Mouse (Mus musculus): ENCODE data around the gene Trim27.

GRCm38 (mm10) chr13:21170431-21171155, 8.7 kb upstream of the Trim27 start:
- no peak for TF ChIP-seq POLR2A (IDR thresholded peaks at IDR 0.05; ENCODE audit: insufficient read depth, low read length)
- TF ChIP-seq CTCF (IDR thresholded peaks at IDR 0.05; ENCODE audit: low read depth, low read length), result no peak
- no peak for TF ChIP-seq EP300 (IDR thresholded peaks at IDR 0.05; ENCODE audit: insufficient read depth, low read depth, low read length)
